Mouse (Mus musculus) right cerebral cortex, postnatal 4 days (tissue): ENCODE measurements around the gene Ing3.

Experiments
- DNase-seq: peaks from one replicate; pipeline ENCODE4 v3.0.0-alpha.2; 2022

Ing3 gene

GRCm38 (mm10) chr6:21949226-21949731 lies at the start of gene Ing3:
Gene Ing3 (plus strand): TSS chr6:21949571.
- peak; percentile 95 for DNase-seq

GRCm38 (mm10) chr6:21909720-21910119 lies 39.7 kb upstream of the Ing3 start:
- DNase-seq, result no peak

- DNase-seq, result no peak
Observed at GRCm38 (mm10) chr6:21910804-21911203, 38.6 kb upstream of the Ing3 start.

GRCm38 (mm10) chr6:21916591-21916990 lies 32.8 kb upstream of the Ing3 start:
- no peak for DNase-seq

- DNase-seq, result no peak
Observed at GRCm38 (mm10) chr6:21924150-21924549, 25.2 kb upstream of the Ing3 start.

GRCm38 (mm10) chr6:21937981-21938635 lies 11.3 kb upstream of the Ing3 start:
- DNase-seq, result no peak

- DNase-seq, result peak; percentile 94
Observed at GRCm38 (mm10) chr6:21949771-21950448, 539 bp downstream of the Ing3 start.

- DNase-seq, result no peak
Observed at GRCm38 (mm10) chr6:21950676-21951075, 1.3 kb downstream of the Ing3 start.

- no peak for DNase-seq
Observed at GRCm38 (mm10) chr6:21955468-21955867, 6.1 kb downstream of the Ing3 start.

- DNase-seq, result no peak
Observed at GRCm38 (mm10) chr6:21958922-21959321, 9.6 kb downstream of the Ing3 start.

- DNase-seq, result no peak
Observed at GRCm38 (mm10) chr6:21959909-21960308, 10.5 kb downstream of the Ing3 start.

GRCm38 (mm10) chr6:21977532-21977931 lies 28.2 kb downstream of the Ing3 start:
- DNase-seq, result no peak

GRCm38 (mm10) chr6:21981114-21981513 lies 31.7 kb downstream of the Ing3 start:
- DNase-seq, result no peak

- no peak for DNase-seq
Observed at GRCm38 (mm10) chr6:21984990-21985731, 35.8 kb downstream of the Ing3 start.

- DNase-seq, result peak; percentile 46
Observed at GRCm38 (mm10) chr6:21985732-21986540, 36.6 kb downstream of the Ing3 start, which contains the start of gene Cped1. Gene Cped1 (plus strand): TSS chr6:21985916.

- no peak for DNase-seq
Observed at GRCm38 (mm10) chr6:21986660-21987331, 37.4 kb downstream of the Ing3 start.

GRCm38 (mm10) chr6:21987554-21987953 lies 38.2 kb downstream of the Ing3 start:
- DNase-seq, result no peak

- DNase-seq, result no peak
Observed at GRCm38 (mm10) chr6:21988296-21988695, 38.9 kb downstream of the Ing3 start.

GRCm38 (mm10) chr6:21989081-21989480 lies 39.7 kb downstream of the Ing3 start:
- DNase-seq, result no peak

- no peak for DNase-seq
Observed at GRCm38 (mm10) chr6:21990181-21991135, 41.1 kb downstream of the Ing3 start.

GRCm38 (mm10) chr6:21991151-21991550 lies 41.8 kb downstream of the Ing3 start:
- no peak for DNase-seq
